ENCODE assay signal across 11 mouse cellular contexts in the genomic region with DNA sequence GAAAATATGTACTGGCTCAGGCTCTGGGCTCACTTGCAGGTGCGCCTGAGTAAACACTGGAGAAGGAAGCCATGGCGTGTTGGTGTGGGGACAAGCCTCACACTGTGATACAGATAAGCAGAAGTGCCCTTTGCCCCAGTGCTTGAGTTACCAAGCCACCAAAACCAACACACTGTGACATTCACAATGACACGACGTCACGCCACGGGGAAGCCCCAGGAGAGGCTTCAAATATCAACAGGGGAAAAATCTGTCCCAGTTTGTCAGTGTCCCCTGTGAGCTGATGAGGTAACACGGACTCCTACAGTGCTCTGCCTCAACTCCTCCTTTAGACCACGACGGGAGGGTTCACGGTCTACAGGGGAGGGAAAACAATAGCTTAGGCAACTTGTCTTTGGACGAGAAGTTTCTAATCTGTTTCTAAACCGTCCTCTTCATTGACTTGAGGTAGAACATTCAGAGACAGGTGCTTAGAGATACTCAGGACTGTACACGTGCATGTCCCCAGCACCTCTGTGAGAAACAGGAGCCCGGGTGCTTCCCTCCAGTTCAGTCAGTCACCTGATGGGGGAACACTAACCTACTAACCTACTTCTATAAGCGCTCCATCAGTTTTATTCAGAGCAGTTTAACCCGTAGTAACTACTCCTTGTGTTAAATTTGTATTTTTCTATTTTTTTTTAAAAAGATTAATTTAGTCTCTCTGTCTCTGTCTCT.
DNase-seq lines count a peak whose midpoint lies in the region; ATAC-seq and TF ChIP-seq lines count a peak whose summit lies in the region.
"Had no signal": no experiment of that assay in that cellular context is flagged by ENCODE, and none has a peak within 500 bp of the region (broad histone marks: within the 10 kb centered on the region; RNA-seq: fewer than 3 reads in every experiment).

No protein-coding gene starts in this region.

- H3K36me3 ChIP-seq in testis, adult 2 months (ENCODE audit: control insufficient read depth, insufficient read depth, low read length) = no peaks in the 10 kb centered on the region
- no peaks in the 10 kb centered on the region for H3K36me3 ChIP-seq in liver, embryonic 11.5 days (ENCODE audit: control insufficient read depth, insufficient read depth, low read length)
- no peaks in the 10 kb centered on the region for H3K36me3 ChIP-seq in forebrain, embryonic 16.5 days (ENCODE audit: control insufficient read depth, insufficient read depth)

- H3K4me1 ChIP-seq in testis, adult 2 months (ENCODE audit: control insufficient read depth, insufficient read depth, low read length) = no peaks in the 10 kb centered on the region; the same call in 1 of the 2 replicates
- H3K4me1 ChIP-seq in liver, embryonic 11.5 days (replicated peaks; ENCODE audit: control insufficient read depth, insufficient read depth, low read length) = peaks cover 6% of the 10 kb centered on the region; the same call in 1 of the 2 replicates
- H3K4me1 ChIP-seq in forebrain, embryonic 16.5 days (replicated peaks; ENCODE audit: control insufficient read depth, insufficient read depth, low read length) = peaks cover 6% of the 10 kb centered on the region

- no peak for DNase-seq in testis, postnatal 14 days (ENCODE audit: low spot score)
- DNase-seq in liver, embryonic 11.5 days (ENCODE audit: low spot score) = no peak
- DNase-seq in naive thymus-derived CD4-positive, alpha-beta T cell, adult 2 months (ENCODE audit: low read depth) = peak; percentile 45
- DNase-seq in gastrocnemius, adult 8-10 months (ENCODE audit: low spot score in 2 of 2) = no peak
- no peak for DNase-seq in ovary, postnatal 10 days (ENCODE audit: low spot score)
- DNase-seq: cerebellum, adult 11 months; forebrain, postnatal 0 days had no signal

- peak; percentile 76 for ATAC-seq in liver, embryonic 11.5 days (replicated peaks; ENCODE audit: low FRiP score)
- ATAC-seq in forebrain, embryonic 16.5 days = no peak
- ATAC-seq in erythroblast, adult 5-6 weeks (replicated peaks; ENCODE audit: low FRiP score, poor library complexity, severe bottlenecking) = no peak
- ATAC-seq: forebrain, postnatal 0 days; hindbrain, embryonic 16.5 days had no signal

- H3K27ac ChIP-seq in testis, adult 2 months (ENCODE audit: control insufficient read depth, insufficient read depth, low read depth, low read length) = no peak overlapping the region
- H3K27ac ChIP-seq in liver, embryonic 11.5 days (ENCODE audit: low read depth, low read length) = no peak overlapping the region
- no peak overlapping the region for H3K27ac ChIP-seq in forebrain, embryonic 16.5 days (ENCODE audit: low read length)

- H3K9ac ChIP-seq in liver, embryonic 11.5 days (ENCODE audit: low read depth, low read length) = no peak overlapping the region
- no peak overlapping the region for H3K9ac ChIP-seq in forebrain, embryonic 16.5 days (replicated peaks; ENCODE audit: low read depth, low read length)
- H3K9ac ChIP-seq: forebrain, postnatal 0 days had no signal

- H3K27me3 ChIP-seq in testis, adult 2 months (ENCODE audit: control insufficient read depth, insufficient read depth, low read length) = no peaks in the 10 kb centered on the region
- no peaks in the 10 kb centered on the region for H3K27me3 ChIP-seq in liver, embryonic 11.5 days (replicated peaks; ENCODE audit: control insufficient read depth, insufficient read depth, low read length)
- H3K27me3 ChIP-seq in forebrain, embryonic 16.5 days (replicated peaks; ENCODE audit: control insufficient read depth, insufficient read depth, low read length) = no peaks in the 10 kb centered on the region

- H3K9me3 ChIP-seq in liver, embryonic 11.5 days (ENCODE audit: control insufficient read depth, low read length) = no peaks in the 10 kb centered on the region
- no peaks in the 10 kb centered on the region for H3K9me3 ChIP-seq in forebrain, embryonic 16.5 days (ENCODE audit: control insufficient read depth, low read length)

- TF ChIP-seq POLR2A in testis, adult 2 months (IDR thresholded peaks at IDR 0.05; ENCODE audit: control insufficient read depth, low read depth, low read length) = no peak

- H3K4me3 ChIP-seq in testis, adult 2 months (ENCODE audit: control insufficient read depth, low read depth, low read length) = peak overlapping the region; percentile 52
- no peak overlapping the region for H3K4me3 ChIP-seq in liver, embryonic 11.5 days (ENCODE audit: low read depth, low read length)
- H3K4me3 ChIP-seq in forebrain, embryonic 16.5 days (replicated peaks; ENCODE audit: low read length) = no peak overlapping the region

- H3K4me2 ChIP-seq in liver, embryonic 11.5 days = peak overlapping the region; percentile 6; the same call in 1 of the 2 replicates
- no peak overlapping the region for H3K4me2 ChIP-seq in forebrain, embryonic 16.5 days (ENCODE audit: low read length)

- no peak for TF ChIP-seq CTCF in testis, adult 2 months (IDR thresholded peaks at IDR 0.05; ENCODE audit: control insufficient read depth, insufficient read depth, insufficient replicate concordance, low read depth, low read length)

- WGBS in liver, embryonic 11.5 days = 50% methylated on average over 16 of the region's 16 CpGs
- WGBS in forebrain, embryonic 16.5 days = 75% methylated on average over 16 of the region's 16 CpGs
